Mouse (Mus musculus): ENCODE measurements around the gene Serpinb1c. TPM values are rescaled to one million over a fixed set of nuclear protein-coding genes. Genes with fewer than 3 reads are reported as not detected.

Gene Serpinb1c
- total RNA-seq, 1 experiment, result not detected

DNA sequence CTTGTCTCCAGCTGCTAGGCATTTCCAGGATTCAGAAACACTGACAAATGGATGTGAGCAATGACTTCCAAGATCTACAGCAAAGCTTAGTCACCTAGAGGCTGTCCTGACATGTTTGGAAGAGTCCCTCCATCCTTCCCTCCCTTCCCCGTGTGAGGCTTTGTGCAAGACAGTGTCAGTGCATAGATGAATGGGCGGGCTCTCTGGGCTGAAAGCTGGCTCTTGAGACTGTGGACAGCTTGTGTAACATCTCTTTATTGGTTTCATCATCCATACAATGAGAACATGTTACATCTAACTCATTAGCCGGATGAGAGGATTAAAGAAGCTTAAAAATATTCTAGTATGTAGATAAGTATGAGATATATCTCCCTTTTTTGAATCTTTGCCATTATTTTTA lies 65.2 kb downstream of the Serpinb1c start:
- H3K9ac ChIP-seq (ENCODE audit: insufficient read depth, low read depth, low read length, poor library complexity, severe bottlenecking), result no peak overlapping the region
- H3K4me1 ChIP-seq (ENCODE audit: control insufficient read depth in 2 of 2, insufficient read depth in 2 of 2, low read length in 2 of 2, poor library complexity in 1 of 2), result no peaks in the 10 kb centered on the region
- H3K4me3 ChIP-seq (ENCODE audit: insufficient read depth in 1 of 2, low read depth in 1 of 2, low read length in 2 of 2, poor library complexity in 1 of 2, severe bottlenecking in 1 of 2), result no peak overlapping the region
- no peaks in the 10 kb centered on the region for H3K36me3 ChIP-seq (ENCODE audit: control insufficient read depth, insufficient read depth, low read length, poor library complexity, severe bottlenecking)
- no peaks in the 10 kb centered on the region for H3K9me3 ChIP-seq (ENCODE audit: control insufficient read depth, insufficient read depth, low read depth, low read length)
- no peak for DNase-seq (ENCODE audit: low read depth, low spot score)
- in situ Hi-C loops (cut with MboI; ENCODE audit: low sequenced_read_pairs in 2 of 2, unreplicated experiment in 2 of 2), result no loop called here
- TF ChIP-seq ZC3H11A (IDR thresholded peaks at IDR 0.05; ENCODE audit: borderline replicate concordance, low read depth, low read length) (no peak), ZNF384 (IDR thresholded peaks at IDR 0.05; ENCODE audit: low read depth, low read length) (no peak), CHD2 (IDR thresholded peaks at IDR 0.05; ENCODE audit: low read depth, low read length) (no peak), MAFK (IDR thresholded peaks at IDR 0.05; ENCODE audit: insufficient read depth, low read depth, low read length) (no peak), HCFC1 (IDR thresholded peaks at IDR 0.05; ENCODE audit: borderline replicate concordance, insufficient read depth, low read length) (no peak)
- H3K27ac ChIP-seq (ENCODE audit: insufficient read depth, low read depth, low read length, poor library complexity, severe bottlenecking), result no peak overlapping the region

DNA sequence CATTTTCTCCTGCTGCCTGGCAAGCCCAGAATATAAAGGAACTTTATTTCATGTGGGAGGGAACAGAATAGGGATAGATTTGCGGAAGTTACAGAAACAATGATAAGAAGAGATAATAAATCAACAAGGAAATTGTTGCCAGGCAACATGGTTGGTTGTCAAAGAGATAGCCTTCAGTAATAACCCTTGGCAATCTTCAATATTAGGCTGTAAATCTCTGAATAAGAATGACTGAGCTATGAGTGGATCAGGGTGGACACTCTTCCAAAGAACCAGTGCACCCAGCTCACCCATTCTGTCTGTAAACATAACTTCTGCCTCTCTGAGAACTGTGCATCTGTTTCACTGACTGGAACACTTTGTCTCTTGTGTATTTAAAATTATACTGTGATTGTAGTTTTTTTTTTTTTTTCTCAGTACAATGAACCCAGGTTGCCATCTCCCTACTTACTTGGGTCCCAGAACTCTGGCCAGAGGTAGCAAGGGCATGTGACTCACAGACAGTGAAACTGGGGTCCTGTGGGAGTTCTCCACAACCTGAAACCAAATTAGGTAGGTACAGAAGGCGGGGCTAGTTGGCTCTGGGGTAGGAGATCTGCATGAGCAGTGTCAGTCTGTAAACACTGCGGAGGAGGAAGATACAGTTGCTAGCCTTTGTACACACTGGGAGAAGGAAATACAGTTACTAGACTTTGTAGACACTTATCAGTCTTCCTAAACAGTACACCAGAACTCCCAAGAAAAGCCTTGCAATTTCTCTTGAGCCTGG lies 66.3 kb downstream of the Serpinb1c start:
- TF ChIP-seq ZC3H11A (IDR thresholded peaks at IDR 0.05; ENCODE audit: borderline replicate concordance, low read depth, low read length) (no peak), HCFC1 (IDR thresholded peaks at IDR 0.05; ENCODE audit: borderline replicate concordance, insufficient read depth, low read length) (no peak), ZNF384 (IDR thresholded peaks at IDR 0.05; ENCODE audit: low read depth, low read length) (no peak), CHD2 (IDR thresholded peaks at IDR 0.05; ENCODE audit: low read depth, low read length) (no peak), MAFK (IDR thresholded peaks at IDR 0.05; ENCODE audit: insufficient read depth, low read depth, low read length) (no peak)
- in situ Hi-C loops (cut with MboI; ENCODE audit: low sequenced_read_pairs in 2 of 2, unreplicated experiment in 2 of 2), result no loop called here
- no peaks in the 10 kb centered on the region for H3K4me1 ChIP-seq (ENCODE audit: control insufficient read depth in 2 of 2, insufficient read depth in 2 of 2, low read length in 2 of 2, poor library complexity in 1 of 2)

More for the DNA sequence above, 66.3 kb downstream of the Serpinb1c start:
- H3K4me3 ChIP-seq (ENCODE audit: insufficient read depth in 1 of 2, low read depth in 1 of 2, low read length in 2 of 2, poor library complexity in 1 of 2, severe bottlenecking in 1 of 2), result no peak overlapping the region
- DNase-seq (ENCODE audit: low read depth, low spot score), result no peak
- H3K27ac ChIP-seq (ENCODE audit: insufficient read depth, low read depth, low read length, poor library complexity, severe bottlenecking), result no peak overlapping the region
- H3K36me3 ChIP-seq (ENCODE audit: control insufficient read depth, insufficient read depth, low read length, poor library complexity, severe bottlenecking), result no peaks in the 10 kb centered on the region
- no peak overlapping the region for H3K9ac ChIP-seq (ENCODE audit: insufficient read depth, low read depth, low read length, poor library complexity, severe bottlenecking)
- H3K9me3 ChIP-seq (ENCODE audit: control insufficient read depth, insufficient read depth, low read depth, low read length), result no peaks in the 10 kb centered on the region

Other genes with a start within 250 kb of the Serpinb1c start
- gene Mylk4, start 114.3 kb downstream of the Serpinb1c start, total RNA-seq (2012; rRNA removed), result not detected in 2 replicates
- 30.8 and 44.8 TPM in 2 replicates for gene Wrnip1, start 96.2 kb downstream of the Serpinb1c start, total RNA-seq (2012; rRNA removed)
- 3.7 and 6.7 TPM in 2 replicates for gene D930007J09Rik, start 95.4 kb downstream of the Serpinb1c start, total RNA-seq (2012; rRNA removed)
- gene Serpinb1a, start 47.0 kb downstream of the Serpinb1c start, total RNA-seq (2012; rRNA removed), result 2.2 and 2.3 TPM in 2 replicates
- gene Serpinb6b, start 67.0 kb upstream of the Serpinb1c start, total RNA-seq (2012; rRNA removed), result 0.69 and 2.5 TPM in 2 replicates
- gene Serpinb9, start 105.0 kb upstream of the Serpinb1c start, total RNA-seq (2012; rRNA removed), result 1.2 and 3.4 TPM in 2 replicates
- gene Serpinb9b, start 129.2 kb upstream of the Serpinb1c start, total RNA-seq (2012; rRNA removed), result 3.5 and 12.3 TPM in 2 replicates
- gene Serpinb1b, start 180.4 kb upstream of the Serpinb1c start, total RNA-seq (2012; rRNA removed), result 0.11 and 0.22 TPM in 2 replicates

Data from ES-E14 (cell line).